Mouse (Mus musculus): ENCODE measurements around the gene Acvr2b. TPM values are rescaled to one million over a fixed set of nuclear protein-coding genes. Genes with fewer than 3 reads are reported as not detected.
A peak's percentile ranks its signal among the peaks of the same experiment; 100 is the strongest.

Gene Acvr2b
- polyA plus RNA-seq, 1 experiment from 2014 or later: 20.3 TPM

DNA sequence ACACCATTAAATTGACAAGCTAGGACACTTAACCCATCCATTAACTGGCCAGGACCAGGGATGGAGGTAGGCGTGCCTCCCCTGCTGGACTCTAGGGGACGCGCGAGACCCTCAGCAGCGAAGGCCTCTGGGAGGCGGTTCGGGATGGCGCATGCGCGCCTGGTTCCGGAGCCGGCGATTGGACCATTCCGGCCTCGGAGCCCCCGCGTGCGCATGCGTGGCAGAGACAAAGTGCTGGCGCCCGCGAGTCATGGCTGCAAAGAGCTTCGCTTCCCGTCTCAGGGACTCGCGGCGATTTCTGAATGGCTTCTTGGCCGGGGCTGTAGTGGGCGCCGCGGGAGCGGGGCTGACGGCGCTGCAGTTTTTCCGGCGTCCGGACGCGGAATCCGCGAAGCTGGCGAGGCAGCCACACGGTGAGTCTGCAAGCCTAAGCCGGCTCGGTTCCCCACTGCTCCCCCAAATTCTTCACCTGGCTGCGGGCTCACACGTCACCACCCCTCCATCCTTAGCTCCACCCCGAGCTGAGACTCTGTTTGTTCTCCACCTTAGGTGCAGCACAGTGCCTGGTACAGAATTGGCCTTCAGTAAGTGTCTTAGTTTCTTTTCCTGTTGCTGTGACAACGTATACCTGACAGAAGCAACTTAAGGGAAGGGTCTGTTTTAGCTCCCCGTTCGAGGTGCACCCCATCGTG is 43.0 kb downstream of the Acvr2b start, which contains the start of gene Exog:
TSS of gene Exog (plus strand) at position 206 of the 692 bp plus-strand sequence.
- H3K27me3 ChIP-seq (replicated peaks): no peaks in the 10 kb centered on the region
- H3K4me2 ChIP-seq: peak within 1 kb of the TSS; percentile 83
- H3K9ac ChIP-seq: peak within 1 kb of the TSS; percentile 75
- WGBS: under 1% methylated on average over 51 of the region's 52 CpGs
- peak within 1 kb of the TSS; percentile 81 for H3K4me3 ChIP-seq (replicated peaks)
- no peaks in the 10 kb centered on the region for H3K9me3 ChIP-seq
- peak within 1 kb of the TSS; percentile 91 for H3K27ac ChIP-seq
- peak; percentile 91 for ATAC-seq (ENCODE audit: insufficient read depth, low FRiP score, low read depth)
- peaks cover 12% of the 10 kb centered on the region for H3K4me1 ChIP-seq
- peaks cover 17% of the 10 kb centered on the region for H3K36me3 ChIP-seq

GRCm38 (mm10) chr9:119445737-119446136 is 43.8 kb downstream of the Acvr2b start:
- Histone ChIP-seq H3K27ac (peak overlapping the region; percentile 91), H3K4me1 (peaks cover 12% of the 10 kb centered on the region), H3K36me3 (peaks cover 23% of the 10 kb centered on the region), H3K9ac (peak overlapping the region; percentile 75; the same call in 1 of the 2 replicates), H3K4me3 (replicated peaks) (peak overlapping the region; percentile 81), H3K9me3 (no peaks in the 10 kb centered on the region), H3K4me2 (peak overlapping the region; percentile 83), H3K27me3 (replicated peaks) (no peaks in the 10 kb centered on the region)
- WGBS: 26% methylated on average over 6 of the region's 6 CpGs
- no peak for ATAC-seq (ENCODE audit: insufficient read depth, low FRiP score, low read depth)

DNA sequence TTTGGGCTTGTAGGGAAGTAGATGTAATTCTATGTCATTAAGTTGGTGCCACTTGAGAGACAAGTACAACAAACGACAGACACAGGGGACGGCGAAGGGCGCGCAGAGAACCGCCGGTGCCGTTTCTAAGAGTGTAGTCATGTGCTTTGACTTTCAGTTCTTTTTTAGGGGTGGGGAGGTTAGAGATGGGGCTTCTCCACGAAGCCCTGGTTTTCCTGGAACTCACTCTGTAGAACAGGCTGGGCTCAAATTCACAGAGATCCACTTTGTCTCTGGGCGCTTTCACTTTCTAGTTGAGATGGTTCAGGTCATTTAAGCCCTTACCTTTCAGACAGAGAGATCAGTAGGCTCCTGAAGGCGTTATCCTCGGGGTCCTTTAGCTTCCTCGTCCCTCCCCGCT is 54.0 kb downstream of the Acvr2b start:
- Histone ChIP-seq H3K36me3 (peaks cover 11% of the 10 kb centered on the region), H3K4me2 (no peak overlapping the region), H3K4me1 (no peaks in the 10 kb centered on the region), H3K27ac (no peak overlapping the region), H3K4me3 (replicated peaks) (no peak overlapping the region), H3K9me3 (no peaks in the 10 kb centered on the region), H3K9ac (no peak overlapping the region), H3K27me3 (replicated peaks) (no peaks in the 10 kb centered on the region)
- ATAC-seq (ENCODE audit: insufficient read depth, low FRiP score, low read depth): no peak
- WGBS: 92% methylated on average over 14 of the region's 14 CpGs

GRCm38 (mm10) chr9:119457122-119457521 is 55.2 kb downstream of the Acvr2b start:
- no peak for ATAC-seq (ENCODE audit: insufficient read depth, low FRiP score, low read depth)
- Histone ChIP-seq H3K4me1 (no peaks in the 10 kb centered on the region), H3K9ac (no peak overlapping the region), H3K4me3 (replicated peaks) (no peak overlapping the region), H3K4me2 (no peak overlapping the region), H3K36me3 (peaks cover 6% of the 10 kb centered on the region; the same call in 1 of the 2 replicates), H3K9me3 (no peaks in the 10 kb centered on the region), H3K27ac (no peak overlapping the region), H3K27me3 (replicated peaks) (no peaks in the 10 kb centered on the region)
- WGBS: 87% methylated on average over 14 of the region's 14 CpGs

DNA sequence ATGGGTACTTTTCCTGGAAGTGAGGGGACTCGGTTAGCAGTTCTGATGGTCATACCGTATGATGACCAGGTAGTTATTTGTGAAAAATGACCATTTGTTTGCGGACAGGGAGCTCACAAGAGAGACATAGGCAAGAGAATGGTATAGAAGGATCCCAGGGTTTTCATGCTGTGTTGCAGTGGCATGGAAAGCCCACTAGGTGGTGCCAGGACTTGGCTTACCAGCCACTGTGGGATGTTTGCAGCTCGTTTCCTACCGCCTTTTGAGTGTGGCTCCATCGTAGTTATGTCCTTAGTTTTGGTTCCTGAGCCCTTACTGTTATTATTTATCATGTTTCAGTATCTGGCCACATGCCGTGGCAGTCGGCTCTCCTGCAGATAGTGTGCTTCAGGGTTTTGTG is 58.5 kb downstream of the Acvr2b start:
- Histone ChIP-seq H3K9ac (no peak overlapping the region), H3K27ac (no peak overlapping the region), H3K27me3 (replicated peaks) (no peaks in the 10 kb centered on the region), H3K9me3 (no peaks in the 10 kb centered on the region), H3K4me2 (no peak overlapping the region), H3K4me3 (replicated peaks) (no peak overlapping the region), H3K36me3 (peaks cover 30% of the 10 kb centered on the region), H3K4me1 (no peaks in the 10 kb centered on the region)
- no peak for ATAC-seq (ENCODE audit: insufficient read depth, low FRiP score, low read depth)
- WGBS: 50% methylated on average over 8 of the region's 8 CpGs

GRCm38 (mm10) chr9:119465056-119465455 is 63.1 kb downstream of the Acvr2b start:
- Histone ChIP-seq H3K9ac (no peak overlapping the region), H3K36me3 (peaks cover 28% of the 10 kb centered on the region), H3K27ac (no peak overlapping the region), H3K4me1 (no peaks in the 10 kb centered on the region), H3K27me3 (replicated peaks) (no peaks in the 10 kb centered on the region), H3K9me3 (no peaks in the 10 kb centered on the region), H3K4me2 (no peak overlapping the region), H3K4me3 (replicated peaks) (no peak overlapping the region)
- no peak for ATAC-seq (ENCODE audit: insufficient read depth, low FRiP score, low read depth)
- 89% methylated on average over 6 of the region's 6 CpGs for WGBS

- H3K4me3 ChIP-seq (replicated peaks): no peak overlapping the region
- peak; percentile 50; the same call in 1 of the 2 replicates for ATAC-seq (ENCODE audit: insufficient read depth, low FRiP score, low read depth)
- no peak overlapping the region for H3K4me2 ChIP-seq
- no peak overlapping the region for H3K9ac ChIP-seq
- no peaks in the 10 kb centered on the region for H3K9me3 ChIP-seq
- H3K27me3 ChIP-seq (replicated peaks): no peaks in the 10 kb centered on the region
- H3K27ac ChIP-seq: no peak overlapping the region
- H3K4me1 ChIP-seq: no peaks in the 10 kb centered on the region
- 68% methylated on average over 7 of the region's 7 CpGs for WGBS
- H3K36me3 ChIP-seq: peaks cover 28% of the 10 kb centered on the region
These were observed 63.7 kb downstream of the Acvr2b start for GRCm38 (mm10) chr9:119465595-119465994.

- Histone ChIP-seq H3K27ac (no peak overlapping the region), H3K4me3 (replicated peaks) (no peak overlapping the region), H3K9me3 (no peaks in the 10 kb centered on the region), H3K4me1 (no peaks in the 10 kb centered on the region), H3K9ac (no peak overlapping the region), H3K27me3 (replicated peaks) (no peaks in the 10 kb centered on the region), H3K4me2 (no peak overlapping the region), H3K36me3 (0 out of 2 replicates have a peak, but pooled peaks cover 7% of the 10 kb centered on the region)
- peak; percentile 65; the same call in 1 of the 2 replicates for ATAC-seq (ENCODE audit: insufficient read depth, low FRiP score, low read depth)
- 64% methylated on average over 8 of the region's 8 CpGs for WGBS
These were observed 67.9 kb downstream of the Acvr2b start for GRCm38 (mm10) chr9:119469691-119470353.

GRCm38 (mm10) chr9:119472412-119472918 is 70.5 kb downstream of the Acvr2b start:
- no peak overlapping the region for H3K4me3 ChIP-seq (replicated peaks)
- WGBS: 61% methylated on average over 11 of the region's 11 CpGs
- no peaks in the 10 kb centered on the region for H3K9me3 ChIP-seq
- no peak overlapping the region for H3K27ac ChIP-seq
- no peak overlapping the region for H3K9ac ChIP-seq
- no peak for ATAC-seq (ENCODE audit: insufficient read depth, low FRiP score, low read depth)
- no peaks in the 10 kb centered on the region for H3K36me3 ChIP-seq
- no peaks in the 10 kb centered on the region for H3K27me3 ChIP-seq (replicated peaks)
- no peak overlapping the region for H3K4me2 ChIP-seq
- no peaks in the 10 kb centered on the region for H3K4me1 ChIP-seq

- Histone ChIP-seq H3K9ac (no peak overlapping the region), H3K27ac (no peak overlapping the region), H3K36me3 (no peaks in the 10 kb centered on the region), H3K9me3 (no peaks in the 10 kb centered on the region), H3K4me2 (no peak overlapping the region), H3K4me1 (no peaks in the 10 kb centered on the region), H3K27me3 (replicated peaks) (no peaks in the 10 kb centered on the region), H3K4me3 (replicated peaks) (no peak overlapping the region)
- ATAC-seq (ENCODE audit: insufficient read depth, low FRiP score, low read depth): no peak
- WGBS: 93% methylated on average over 1 of the region's 1 CpGs
These were observed 71.1 kb downstream of the Acvr2b start for GRCm38 (mm10) chr9:119473011-119473410.

DNA sequence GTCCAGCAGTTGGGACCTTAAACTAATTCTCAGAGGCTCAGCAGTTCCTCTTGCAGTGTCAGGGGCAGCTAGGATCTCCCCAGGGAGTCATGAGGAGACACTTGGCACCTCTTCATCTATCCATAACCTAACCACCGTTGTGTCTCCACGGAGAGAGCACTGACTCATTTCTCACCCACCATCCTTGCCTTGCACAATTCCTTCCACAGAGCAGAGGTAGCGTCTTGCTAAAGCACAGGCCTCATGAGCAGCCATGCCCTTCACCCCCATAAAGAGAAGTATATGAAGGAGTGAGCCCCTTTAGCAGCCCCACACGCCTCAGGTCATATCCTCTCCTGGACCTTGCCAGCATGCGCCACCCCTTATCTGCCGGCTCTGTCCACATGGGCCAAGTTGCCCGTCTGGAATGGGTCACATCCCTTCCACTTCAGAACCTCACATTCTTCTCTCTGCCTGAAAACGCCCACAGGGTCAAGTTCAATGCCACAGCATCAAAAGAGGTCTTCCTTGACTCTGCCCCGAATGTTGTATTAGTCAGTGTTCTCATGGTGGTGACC is 71.8 kb downstream of the Acvr2b start:
- no peaks in the 10 kb centered on the region for H3K9me3 ChIP-seq
- H3K4me1 ChIP-seq: no peaks in the 10 kb centered on the region
- H3K27me3 ChIP-seq (replicated peaks): no peaks in the 10 kb centered on the region
- H3K36me3 ChIP-seq: no peaks in the 10 kb centered on the region
- no peak overlapping the region for H3K27ac ChIP-seq
- WGBS: 69% methylated on average over 9 of the region's 9 CpGs
- H3K4me3 ChIP-seq (replicated peaks): no peak overlapping the region
- no peak overlapping the region for H3K9ac ChIP-seq
- no peak for ATAC-seq (ENCODE audit: insufficient read depth, low FRiP score, low read depth)
- H3K4me2 ChIP-seq: no peak overlapping the region
